Mouse (Mus musculus): ENCODE results near the gene 2310011J03Rik. TPM values are rescaled to one million over a fixed set of nuclear protein-coding genes. Genes with fewer than 3 reads are reported as not detected.
"Not testable (repeated sequence)": the region's sequence is repeated elsewhere in the genome, so short reads cannot be mapped to it uniquely, and the experiment has no call there.

2310011J03Rik gene
- polyA plus RNA-seq (2012; rRNA removed), result 69.0 and 72.5 TPM in 2 replicates

DNA sequence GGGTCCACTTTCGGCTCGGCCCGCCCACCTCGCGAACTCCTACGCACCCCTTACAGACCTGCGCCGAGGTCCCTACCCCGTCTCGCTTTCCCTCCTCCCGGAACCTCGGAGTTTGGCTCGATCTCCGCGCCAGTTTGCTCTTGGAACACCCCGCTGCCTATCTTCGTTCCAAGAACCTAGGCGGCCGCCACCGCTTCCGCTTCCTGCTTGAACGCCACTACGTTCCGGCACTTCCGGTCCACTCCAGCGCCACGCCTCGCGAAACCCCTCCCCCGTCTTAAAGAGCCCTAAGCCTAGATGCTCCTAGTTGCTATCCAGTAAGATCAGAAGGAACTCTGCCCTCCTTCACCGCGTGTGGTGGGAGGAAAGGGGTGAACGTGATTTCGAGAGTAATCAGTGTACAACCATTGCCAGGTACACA is at the start of gene 2310011J03Rik:
Gene 2310011J03Rik, minus strand, starts transcription at position 198 of the 421 bp plus-strand sequence.
- DNase-seq (ENCODE audit: low read depth, low spot score), result peak; percentile 88
- WGBS, result under 1% methylated on average over 34 of the region's 34 CpGs

DNA sequence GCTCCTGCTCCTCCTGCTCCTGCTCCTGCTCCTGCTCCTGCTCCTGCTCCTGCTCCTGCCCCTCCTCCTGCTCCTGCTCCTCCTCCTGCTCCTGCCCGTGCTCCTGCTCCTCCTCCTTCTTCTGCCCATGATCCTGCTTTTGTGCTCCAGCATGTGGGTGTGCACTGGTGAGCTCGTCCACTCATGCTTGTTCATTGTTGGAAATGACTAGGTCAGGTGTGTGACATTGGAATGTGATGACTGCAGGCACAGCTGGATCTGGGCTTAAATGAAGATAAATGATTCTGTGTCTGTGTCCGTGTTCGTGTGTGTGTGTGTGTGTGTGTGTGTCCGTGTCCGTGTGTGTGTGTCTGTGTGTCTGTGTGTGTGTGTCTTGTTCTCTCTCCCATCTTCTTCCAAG is 48.1 kb upstream of the 2310011J03Rik start:
- DNase-seq (ENCODE audit: low read depth, low spot score), result no peak
- WGBS, result 86% methylated on average over 6 of the region's 6 CpGs

DNA sequence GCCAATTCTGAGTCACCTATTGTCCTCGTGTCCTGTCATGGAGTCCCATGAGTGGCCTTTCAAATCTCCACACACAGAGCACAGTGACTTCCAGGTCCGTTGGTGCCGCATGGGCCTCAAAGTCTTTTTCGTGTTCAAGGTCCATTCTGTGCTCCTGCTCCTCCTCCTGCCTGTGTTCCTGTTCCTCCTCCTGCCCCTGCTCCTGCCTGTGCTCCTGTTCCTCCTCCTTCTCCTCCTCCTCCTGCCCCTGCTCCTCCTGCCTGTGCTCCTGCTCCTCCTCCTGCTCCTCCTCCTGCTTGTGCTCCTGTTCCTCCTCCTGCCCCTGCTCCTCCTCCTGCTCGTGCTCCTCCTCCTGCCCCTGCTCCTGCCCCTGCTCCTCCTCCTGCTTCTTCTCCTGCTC is 47.6 kb upstream of the 2310011J03Rik start:
- no peak for DNase-seq (ENCODE audit: low read depth, low spot score)
- 30% methylated on average over 5 of the region's 5 CpGs for WGBS

DNA sequence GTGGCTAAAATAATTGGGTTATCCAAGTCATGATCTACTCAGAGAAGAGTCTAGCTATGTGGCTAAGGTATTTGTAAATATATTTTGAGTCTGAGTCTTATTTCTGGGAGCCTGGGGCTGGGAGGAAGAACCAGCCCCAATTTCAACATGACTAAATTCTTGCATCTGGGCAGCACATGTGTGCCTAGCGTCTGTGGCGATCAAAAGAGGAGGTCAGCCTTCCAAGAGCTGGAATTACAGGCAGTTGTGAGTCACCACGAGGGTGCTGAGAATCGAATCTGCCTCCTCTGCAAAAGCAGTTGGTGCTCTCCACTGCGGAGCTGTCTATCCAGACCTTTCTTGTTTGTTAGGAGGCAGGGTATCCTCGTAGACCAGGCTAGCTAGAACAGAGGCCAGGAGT is 45.4 kb upstream of the 2310011J03Rik start:
- 61% methylated on average over 6 of the region's 6 CpGs for WGBS
- no peak for DNase-seq (ENCODE audit: low read depth, low spot score)

DNA sequence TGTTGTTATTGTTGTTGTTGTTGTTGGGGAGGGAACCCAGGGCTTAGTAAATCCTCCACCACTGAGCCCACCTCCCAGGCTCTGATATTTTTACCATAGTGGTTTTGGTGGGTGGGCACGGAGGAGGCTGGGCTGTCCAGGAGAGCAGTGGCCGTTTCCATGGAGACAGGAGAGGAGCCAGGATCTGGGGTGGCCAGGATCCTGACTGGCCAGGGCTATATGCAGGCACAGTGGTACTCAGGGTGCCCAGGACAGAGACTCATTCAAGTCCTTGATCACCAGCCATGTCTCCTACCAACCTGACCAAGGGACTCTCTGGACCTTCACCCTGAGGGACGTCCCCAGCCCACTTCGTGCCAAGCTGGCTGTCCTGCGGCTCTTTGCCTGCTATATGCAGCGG is 43.4 kb upstream of the 2310011J03Rik start:
- WGBS, result 41% methylated on average over 6 of the region's 6 CpGs
- DNase-seq (ENCODE audit: low read depth, low spot score), result no peak

DNA sequence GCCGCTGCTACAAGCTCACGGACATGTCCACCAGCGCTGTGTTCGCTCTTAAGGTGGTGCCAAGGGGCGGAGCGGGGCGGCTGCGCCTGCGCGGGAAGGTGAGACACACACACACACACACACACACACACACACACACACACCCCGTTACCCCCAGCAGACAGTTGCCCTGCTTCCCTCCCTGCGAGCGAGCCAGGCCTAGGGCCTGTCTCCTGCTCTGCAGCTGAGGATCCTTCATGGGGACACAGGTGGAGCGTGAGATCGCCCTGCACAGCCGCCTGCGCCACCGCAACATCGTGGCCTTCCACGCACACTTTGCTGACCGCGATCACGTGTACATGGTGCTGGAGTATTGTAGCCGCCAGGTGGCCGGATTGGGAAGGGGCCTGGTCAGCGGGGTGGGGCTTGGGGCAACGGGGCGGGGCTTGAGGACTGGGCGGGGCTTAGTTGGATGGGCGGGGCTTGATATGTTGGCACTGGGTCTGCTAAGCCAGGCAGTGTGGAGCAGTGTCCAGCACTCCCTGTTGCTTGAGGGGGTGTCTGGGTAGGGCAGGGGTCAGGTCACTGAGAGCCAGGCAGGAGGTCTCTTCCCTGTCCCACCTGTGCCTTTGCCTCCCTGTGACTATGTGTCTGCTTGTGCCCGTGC is 37.8 kb upstream of the 2310011J03Rik start:
- WGBS, result 7% methylated on average over 30 of the region's 31 CpGs
- no peak for DNase-seq (ENCODE audit: low read depth, low spot score)

DNA sequence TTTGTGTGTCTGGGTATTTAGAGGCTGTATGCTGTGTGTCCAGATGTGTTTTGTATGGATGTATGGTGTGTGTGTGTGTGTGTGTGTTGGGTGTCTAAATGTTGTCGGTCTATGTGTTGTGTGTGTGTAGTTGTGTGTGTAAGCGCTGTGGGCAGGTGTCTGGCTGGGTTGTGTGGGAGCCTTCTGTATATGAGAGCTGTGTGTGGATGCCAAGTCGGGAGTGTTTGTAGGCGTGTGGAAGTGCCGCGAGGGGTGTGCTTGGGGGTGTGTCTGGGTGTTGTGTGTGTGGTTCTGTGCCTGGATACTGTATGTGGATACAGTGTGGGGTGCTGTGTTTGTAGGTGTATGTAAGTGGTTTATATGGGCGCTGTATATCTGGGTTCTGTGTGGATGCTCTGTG is 37.0 kb upstream of the 2310011J03Rik start:
- WGBS, result 23% methylated on average over 7 of the region's 7 CpGs
- DNase-seq (ENCODE audit: low read depth, low spot score), result no peak

DNA sequence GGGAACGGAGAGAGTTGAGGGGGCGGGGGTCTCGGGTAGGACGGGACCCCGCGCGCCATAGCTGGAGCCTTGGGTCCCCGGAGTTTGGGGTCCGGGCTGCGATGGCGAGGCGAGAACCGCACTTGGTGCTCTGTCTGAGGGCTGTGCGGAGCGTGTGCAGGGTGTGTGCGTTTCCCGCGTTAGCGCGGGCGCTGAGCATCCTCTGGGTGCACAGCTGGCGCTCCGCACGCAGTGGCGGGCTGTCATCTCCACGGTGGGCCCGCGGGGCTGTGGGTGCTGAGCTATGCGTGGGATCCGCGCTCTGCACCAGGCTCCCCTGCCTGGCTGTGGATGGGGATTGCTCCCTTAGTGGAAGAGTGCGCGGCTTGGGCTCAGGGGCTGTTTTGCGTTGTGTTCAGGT is 36.4 kb upstream of the 2310011J03Rik start:
- 4% methylated on average over 34 of the region's 34 CpGs for WGBS
- DNase-seq (ENCODE audit: low read depth, low spot score), result no peak

DNA sequence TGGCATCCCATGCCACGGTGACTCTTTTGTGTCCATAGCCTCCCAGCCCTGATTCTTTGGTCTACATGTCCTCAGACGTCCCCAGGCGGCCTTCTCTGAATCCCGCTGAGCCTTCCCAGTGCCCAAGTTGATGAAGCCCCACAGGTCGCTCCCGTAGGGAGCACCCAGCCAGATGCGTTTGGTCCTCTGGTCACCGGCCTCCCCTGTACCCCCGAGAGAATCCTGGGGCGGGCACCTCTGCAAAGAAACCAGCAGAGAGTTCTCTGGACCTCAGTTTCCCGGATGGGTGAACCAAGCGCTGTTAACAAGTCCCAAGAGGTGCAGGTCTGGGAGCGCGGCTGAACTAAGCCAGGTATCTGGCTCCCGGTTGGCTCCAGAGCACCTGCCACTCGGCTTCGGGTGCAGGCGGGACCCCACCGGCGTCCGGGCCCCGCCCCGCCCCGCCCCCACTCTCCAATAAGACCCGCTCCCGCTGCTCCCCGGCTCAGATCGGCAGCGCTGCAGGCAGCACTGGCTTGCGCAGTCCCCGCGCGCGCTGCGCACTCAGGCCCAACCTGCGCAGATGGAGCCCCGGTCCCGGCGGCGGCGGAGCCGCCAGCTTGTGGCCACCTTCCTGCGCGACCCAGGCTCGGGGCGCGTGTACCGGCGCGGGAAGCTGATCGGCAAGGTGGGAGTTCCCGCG is 35.8 kb upstream of the 2310011J03Rik start, which contains the start of gene Plk5:
Gene Plk5, plus strand, starts transcription at position 459 of the 682 bp plus-strand sequence.
- 2% methylated on average over 53 of the region's 53 CpGs for WGBS
- DNase-seq (ENCODE audit: low read depth, low spot score), result no peak

DNA sequence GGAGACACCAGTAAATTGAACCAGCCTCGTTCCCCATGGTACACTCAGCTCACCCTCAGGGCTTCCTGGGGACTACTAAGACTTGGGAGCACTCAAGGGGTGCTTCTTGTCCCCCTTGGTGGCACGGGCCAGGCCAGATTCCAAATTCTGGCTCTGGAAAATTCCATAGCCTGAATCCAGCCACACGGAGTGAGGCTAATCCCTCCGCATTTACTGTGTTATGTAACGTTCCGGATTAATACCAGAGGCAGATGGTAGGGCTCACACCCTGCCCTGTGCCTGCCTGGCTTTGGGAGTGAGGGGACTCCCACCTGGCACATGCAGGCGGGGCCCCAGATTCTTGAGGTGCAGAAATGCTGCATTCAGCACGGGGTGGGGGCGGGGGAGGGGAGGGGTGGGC is 35.1 kb upstream of the 2310011J03Rik start:
- DNase-seq (ENCODE audit: low read depth, low spot score), result no peak
- WGBS, result 22% methylated on average over 9 of the region's 9 CpGs

DNA sequence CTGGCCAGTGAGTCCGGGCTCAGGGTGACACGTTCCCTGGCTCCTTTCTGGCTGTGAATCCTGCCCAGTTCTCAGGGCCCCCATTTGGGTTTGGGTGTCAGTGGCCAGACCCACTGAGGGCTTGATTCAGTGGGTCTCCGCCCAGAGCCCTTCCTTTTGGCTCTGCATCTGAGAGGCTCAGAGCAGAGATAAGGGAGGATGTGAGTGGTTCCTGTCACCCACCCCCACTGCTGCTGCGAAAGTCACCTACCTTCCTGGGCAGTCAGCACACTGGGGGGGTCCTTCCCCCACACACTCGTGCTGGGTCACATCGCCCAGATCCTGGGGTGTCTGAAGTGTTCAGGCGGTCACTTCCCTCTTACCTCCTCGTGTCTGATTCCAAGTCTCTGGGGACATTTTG is 32.4 kb upstream of the 2310011J03Rik start:
- 61% methylated on average over 8 of the region's 8 CpGs for WGBS
- DNase-seq (ENCODE audit: low read depth, low spot score), result no peak

DNA sequence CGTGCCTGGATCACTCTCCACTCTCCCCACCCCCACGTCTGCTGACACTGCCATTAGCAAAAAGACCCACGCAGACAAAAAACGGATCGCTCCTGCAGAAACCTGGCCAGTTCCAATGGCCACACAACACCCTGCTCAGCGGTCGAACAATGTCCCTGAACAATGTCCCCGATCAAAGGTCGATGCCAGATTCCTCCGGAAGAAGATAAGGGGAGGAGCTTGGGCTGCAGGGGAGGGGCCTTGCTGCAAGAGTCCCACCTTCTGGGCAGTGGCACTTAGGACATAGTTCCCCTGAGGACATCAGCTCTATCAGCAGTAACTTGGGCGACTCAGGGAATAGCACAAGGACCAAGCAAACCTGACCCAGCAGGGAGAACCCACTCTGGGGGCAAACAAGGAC is 31.6 kb upstream of the 2310011J03Rik start:
- no peak for DNase-seq (ENCODE audit: low read depth, low spot score)
- 20% methylated on average over 11 of the region's 11 CpGs for WGBS

DNA sequence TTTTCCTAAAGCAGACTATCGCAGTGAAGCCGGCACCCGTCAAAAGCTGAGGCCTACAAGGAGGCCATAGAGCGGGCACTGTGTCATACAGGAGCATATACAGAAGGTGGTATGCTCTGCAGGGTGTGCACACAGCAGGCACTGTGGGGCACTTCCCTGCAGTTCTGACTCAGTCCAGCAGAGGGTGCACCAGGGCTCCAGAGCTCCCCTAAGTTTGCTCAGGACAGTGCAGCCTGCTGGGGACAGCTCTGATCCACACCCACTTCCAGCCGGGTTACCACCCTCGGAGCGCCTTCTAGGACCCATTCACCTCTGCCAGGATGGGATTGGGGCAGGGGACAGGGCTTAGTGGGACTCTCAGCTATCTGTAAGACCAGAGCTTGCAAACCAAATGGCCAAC is 30.0 kb upstream of the 2310011J03Rik start:
- WGBS, result 4% methylated on average over 7 of the region's 7 CpGs
- DNase-seq (ENCODE audit: low read depth, low spot score), result no peak

DNA sequence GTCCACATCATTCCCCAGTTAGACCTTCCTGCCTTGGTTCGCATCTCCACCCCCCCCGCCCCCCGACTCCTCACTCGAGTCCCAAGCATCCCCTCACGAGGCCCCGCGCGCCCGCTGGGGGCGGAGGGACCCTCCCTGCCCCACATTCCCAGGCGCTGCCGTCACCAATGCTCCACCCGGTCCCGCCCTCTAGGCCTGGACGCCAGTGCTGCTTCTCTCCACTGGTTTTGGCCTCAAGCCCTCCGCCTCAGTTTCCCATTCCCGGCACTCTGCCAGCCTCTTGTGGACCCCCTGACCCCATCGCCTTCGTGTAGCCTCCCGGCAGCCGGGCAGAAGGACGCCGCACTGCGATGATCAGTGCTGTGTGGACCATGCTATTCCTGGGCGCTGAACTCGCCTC is 28.6 kb upstream of the 2310011J03Rik start:
- no peak for DNase-seq (ENCODE audit: low read depth, low spot score)
- 32% methylated on average over 26 of the region's 26 CpGs for WGBS

DNA sequence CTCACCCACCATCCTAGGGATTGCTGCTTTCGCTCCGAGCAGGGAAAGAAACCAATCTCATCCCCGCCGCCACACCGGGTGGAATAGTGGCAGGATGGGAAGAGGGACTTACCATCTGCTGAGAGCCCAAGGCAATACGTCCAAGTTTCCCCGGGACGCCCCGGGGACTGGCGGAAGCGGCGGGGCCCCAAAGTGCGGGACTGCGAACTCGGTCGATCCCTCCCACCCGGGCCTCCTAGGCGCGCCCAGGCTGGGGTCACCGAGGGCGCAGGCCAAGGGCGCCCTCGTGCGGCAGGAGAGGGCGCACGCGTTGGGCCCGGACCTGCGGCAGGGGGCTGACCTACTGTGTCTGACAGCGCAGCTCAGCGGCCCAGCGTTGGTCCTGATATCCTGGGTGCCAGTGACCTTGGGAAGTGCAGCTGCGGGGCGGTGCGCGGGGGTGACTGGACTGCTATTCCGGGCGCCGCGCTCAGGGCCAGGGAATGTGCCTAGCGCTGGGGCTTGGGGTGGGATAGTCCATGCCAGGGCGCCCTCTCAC is 28.0 kb upstream of the 2310011J03Rik start, which contains the start of gene Adamtsl5:
Gene Adamtsl5, minus strand, starts transcription at position 169 of the 538 bp plus-strand sequence.
- DNase-seq (ENCODE audit: low read depth, low spot score), result no peak
- 1% methylated on average over 42 of the region's 42 CpGs for WGBS

DNA sequence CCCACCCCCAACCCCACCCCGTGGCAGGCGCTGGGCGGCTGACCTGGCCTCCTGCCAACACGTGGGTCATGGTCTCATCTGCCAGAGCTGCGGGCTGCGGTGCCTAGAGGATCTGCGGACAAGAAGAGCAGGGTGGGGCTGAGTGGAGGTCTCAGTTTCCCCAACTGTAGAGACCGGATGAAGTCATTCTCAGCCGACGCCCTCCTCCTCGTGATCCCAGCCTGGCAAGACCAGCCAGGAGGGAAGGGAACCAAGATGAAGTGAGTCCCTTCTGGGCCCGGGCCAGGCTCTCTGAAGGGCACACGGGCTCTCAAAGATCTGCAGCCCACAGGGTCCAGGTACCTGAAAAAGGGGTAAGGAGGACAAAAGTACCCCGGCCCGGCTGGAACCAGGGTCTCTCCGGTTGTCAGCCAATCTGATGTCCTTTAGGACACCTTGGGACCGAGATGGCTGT is 27.2 kb upstream of the 2310011J03Rik start:
- WGBS, result 5% methylated on average over 17 of the region's 17 CpGs
- DNase-seq (ENCODE audit: low read depth, low spot score), result no peak

DNA sequence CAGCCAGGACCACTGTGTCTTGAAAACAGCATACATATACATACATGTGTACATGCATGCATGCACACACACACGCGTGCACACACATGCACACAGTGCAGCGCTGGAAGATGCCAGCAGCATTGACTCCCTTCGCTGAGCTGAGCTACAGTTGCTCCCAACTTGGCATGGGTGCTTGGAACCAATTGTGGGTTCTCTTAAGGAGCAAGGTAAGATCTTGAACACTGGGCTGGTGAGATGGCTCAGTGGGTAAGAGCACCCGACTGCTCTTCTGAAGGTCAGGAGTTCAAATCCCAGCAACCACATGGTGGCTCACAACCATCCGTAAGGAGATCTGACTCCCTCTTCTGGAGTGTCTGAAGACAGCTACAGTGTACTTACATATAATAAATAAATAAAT is 25.6 kb upstream of the 2310011J03Rik start:
- DNase-seq (ENCODE audit: low read depth, low spot score), result not testable (repeated sequence)
- whole genome bisulfite sequencing, result 88% methylated on average over 6 of the region's 6 CpGs

DNA sequence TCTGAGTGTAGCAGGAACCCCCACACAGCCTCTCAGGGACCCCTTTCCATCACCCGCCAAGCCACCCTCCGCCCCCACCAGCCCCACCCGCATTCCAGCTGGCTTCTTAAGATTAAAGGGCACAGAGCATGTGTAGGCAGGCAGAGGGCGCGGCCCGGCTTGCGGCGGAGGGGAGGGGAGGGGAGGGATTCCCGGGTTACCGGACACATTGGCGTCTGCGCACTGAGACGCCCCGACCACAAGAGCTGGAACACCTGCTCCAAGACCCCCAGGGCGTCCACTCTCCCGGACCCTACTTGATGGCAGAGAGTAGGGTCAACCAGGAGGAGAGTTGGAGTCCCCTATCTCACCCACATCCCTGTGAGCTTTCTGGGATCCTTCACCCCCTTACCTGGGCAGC is 24.8 kb upstream of the 2310011J03Rik start:
- DNase-seq (ENCODE audit: low read depth, low spot score), result no peak
- WGBS, result 20% methylated on average over 16 of the region's 16 CpGs

DNA sequence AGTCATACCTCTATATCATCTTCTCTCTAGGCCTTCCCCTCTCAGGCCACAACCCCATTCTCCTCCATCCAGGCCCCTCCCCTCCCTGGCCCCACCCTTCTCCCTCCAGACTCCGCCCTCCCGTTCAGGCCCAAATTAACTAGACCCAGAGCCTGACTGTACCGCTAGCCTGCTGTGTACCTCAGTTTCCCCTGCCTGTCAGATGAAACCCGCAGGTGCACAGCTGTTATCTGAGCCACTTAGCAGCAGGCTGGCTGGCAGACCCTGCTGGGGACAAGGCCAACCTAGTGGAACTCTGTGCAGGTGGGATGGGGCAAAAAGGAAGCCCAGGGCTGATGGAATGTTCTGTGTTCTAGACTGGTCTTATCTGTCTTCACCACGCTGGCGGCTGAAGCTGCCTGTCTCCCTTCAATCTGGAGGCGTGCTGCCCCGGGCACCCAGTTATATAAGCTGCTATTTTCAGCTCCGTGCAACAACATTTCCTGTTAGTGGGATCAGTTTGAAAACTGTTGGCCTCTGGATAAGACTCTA is 23.9 kb upstream of the 2310011J03Rik start:
- WGBS, result 21% methylated on average over 9 of the region's 9 CpGs
- no peak for DNase-seq (ENCODE audit: low read depth, low spot score)

DNA sequence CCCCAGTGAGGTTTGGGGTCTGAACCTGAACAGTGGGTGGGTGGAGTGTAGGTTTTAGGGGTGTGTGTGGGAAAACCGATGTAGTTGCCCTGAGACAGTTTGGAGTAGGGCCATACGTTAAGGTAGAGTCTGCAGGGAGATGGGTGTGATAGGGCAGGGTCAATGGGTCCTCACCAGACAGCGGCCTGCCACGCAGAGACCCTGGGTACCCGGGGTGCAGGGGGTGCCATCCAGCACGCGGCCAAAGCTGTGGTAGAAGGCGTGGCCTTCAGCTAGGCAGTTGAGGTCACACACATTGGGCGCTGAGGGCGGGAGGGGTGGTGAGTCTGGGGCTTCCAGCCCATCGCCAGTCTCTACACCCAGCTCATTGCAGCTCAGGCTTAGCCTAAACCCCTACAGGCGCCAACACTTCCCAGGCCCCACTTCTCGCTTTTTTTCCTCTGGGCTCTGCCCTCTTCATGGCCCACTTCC is 23.1 kb upstream of the 2310011J03Rik start:
- WGBS, result 40% methylated on average over 13 of the region's 13 CpGs

More for the DNA sequence above, 23.1 kb upstream of the 2310011J03Rik start:
- no peak for DNase-seq (ENCODE audit: low read depth, low spot score)
